10 mouse cellular contexts compared by ENCODE assay signal in genomic region chr17:29796787-29797186, GRCm38 (mm10).
DNase-seq lines count a peak whose midpoint lies in the region; ATAC-seq and TF ChIP-seq lines count a peak whose summit lies in the region.
"Had no signal": no experiment of that assay in that cellular context is flagged by ENCODE, and none has a peak within 500 bp of the region (broad histone marks: within the 10 kb centered on the region; RNA-seq: fewer than 3 reads in every experiment).

No protein-coding gene starts in this region.

- POLR2A ChIA-PET in Patski (lab: Charles Lee), result no interaction called here

- peaks cover 23% of the 10 kb centered on the region for H3K4me1 ChIP-seq in heart, embryonic 12.5 days (replicated peaks)
- H3K4me1 ChIP-seq in heart, embryonic 11.5 days (ENCODE audit: control insufficient read depth, insufficient read depth, low read length), result peaks cover 6% of the 10 kb centered on the region
- no peaks in the 10 kb centered on the region for H3K4me1 ChIP-seq in lung, postnatal 0 days (ENCODE audit: insufficient read depth, low read depth, low read length)
- H3K4me1 ChIP-seq in midbrain, embryonic 15.5 days, result peaks cover 41% of the 10 kb centered on the region

- no peak for DNase-seq in lung, postnatal 0 days (ENCODE audit: low spot score)
- DNase-seq in lung, postnatal 10 days, result no peak
- DNase-seq in Patski (ENCODE audit: low read depth, low spot score), result no peak
- no peak for DNase-seq in yolk sac, embryonic 10.5 days (ENCODE audit: low spot score)
- DNase-seq in left cerebral cortex, adult 9 months (ENCODE audit: low spot score in 2 of 2), result no peak

- H3K4me2 ChIP-seq in heart, embryonic 12.5 days, result peak overlapping the region; percentile 1; the same call in 1 of the 2 replicates
- H3K4me2 ChIP-seq in heart, embryonic 11.5 days, result no peak overlapping the region
- H3K4me2 ChIP-seq in lung, postnatal 0 days (replicated peaks; ENCODE audit: low read depth, low read length), result no peak overlapping the region
- no peak overlapping the region for H3K4me2 ChIP-seq in midbrain, embryonic 15.5 days
- H3K4me2 ChIP-seq: intestine, embryonic 15.5 days; liver, embryonic 13.5 days had no signal

- H3K9me3 ChIP-seq in heart, embryonic 12.5 days (replicated peaks), result no peaks in the 10 kb centered on the region
- H3K9me3 ChIP-seq in heart, embryonic 11.5 days (replicated peaks; ENCODE audit: control insufficient read depth, low read length), result no peaks in the 10 kb centered on the region
- H3K9me3 ChIP-seq in lung, postnatal 0 days (ENCODE audit: low read length), result no peaks in the 10 kb centered on the region
- H3K9me3 ChIP-seq in midbrain, embryonic 15.5 days, result no peaks in the 10 kb centered on the region
- H3K9me3 ChIP-seq: intestine, embryonic 15.5 days; liver, embryonic 13.5 days had no signal

- no peak for TF ChIP-seq EP300 in lung, postnatal 0 days (IDR thresholded peaks at IDR 0.05)

- no peak overlapping the region for H3K27ac ChIP-seq in heart, embryonic 12.5 days (ENCODE audit: poor library complexity, severe bottlenecking)
- no peak overlapping the region for H3K27ac ChIP-seq in heart, embryonic 11.5 days (ENCODE audit: low read depth, low read length)
- no peak overlapping the region for H3K27ac ChIP-seq in lung, postnatal 0 days (ENCODE audit: low read length)
- peak overlapping the region; percentile 93 for H3K27ac ChIP-seq in midbrain, embryonic 15.5 days
- H3K27ac ChIP-seq: intestine, embryonic 15.5 days; liver, embryonic 13.5 days had no signal

- H3K4me3 ChIP-seq in heart, embryonic 12.5 days, result no peak overlapping the region
- H3K4me3 ChIP-seq in heart, embryonic 11.5 days (ENCODE audit: low read depth, low read length), result no peak overlapping the region
- H3K4me3 ChIP-seq in lung, postnatal 0 days (ENCODE audit: low read depth, low read length), result no peak overlapping the region
- H3K4me3 ChIP-seq in midbrain, embryonic 15.5 days, result no peak overlapping the region
- H3K4me3 ChIP-seq: intestine, embryonic 15.5 days; liver, embryonic 13.5 days had no signal

- in situ Hi-C loops in Patski (cut with MboI; ENCODE audit: low pct_unique_long_range_greater_than_20kb), result no loop called here

- 34% methylated on average over 9 of the region's 9 CpGs for WGBS in heart, embryonic 12.5 days
- WGBS in heart, embryonic 11.5 days (ENCODE audit: insufficient replicate concordance), result 26% methylated on average over 9 of the region's 9 CpGs
- WGBS in lung, postnatal 0 days, result 35% methylated on average over 9 of the region's 9 CpGs
- WGBS in midbrain, embryonic 15.5 days, result 55% methylated on average over 9 of the region's 9 CpGs

- no peak overlapping the region for H3K9ac ChIP-seq in heart, embryonic 12.5 days
- no peak overlapping the region for H3K9ac ChIP-seq in heart, embryonic 11.5 days (ENCODE audit: low read depth, low read length)
- H3K9ac ChIP-seq in lung, postnatal 0 days (replicated peaks; ENCODE audit: low read depth), result no peak overlapping the region
- H3K9ac ChIP-seq in midbrain, embryonic 15.5 days, result no peak overlapping the region
- H3K9ac ChIP-seq: intestine, embryonic 15.5 days; liver, embryonic 13.5 days had no signal

- CTCF ChIA-PET in Patski (lab: Charles Lee), result interaction anchor here (1.5 kb wide), 1 partner anchor 58 kb away, joined by 3 read pairs; no protein-coding TSS in a partner anchor

- H3K27me3 ChIP-seq in heart, embryonic 12.5 days (replicated peaks), result peaks cover 54% of the 10 kb centered on the region
- H3K27me3 ChIP-seq in heart, embryonic 11.5 days (ENCODE audit: control insufficient read depth, insufficient read depth, low read length), result peaks cover 21% of the 10 kb centered on the region
- no peaks in the 10 kb centered on the region for H3K27me3 ChIP-seq in lung, postnatal 0 days (replicated peaks; ENCODE audit: insufficient read depth, low read length)
- peaks cover 4% of the 10 kb centered on the region for H3K27me3 ChIP-seq in Patski
- H3K27me3 ChIP-seq in midbrain, embryonic 15.5 days (replicated peaks), result no peaks in the 10 kb centered on the region

- no peaks in the 10 kb centered on the region for H3K36me3 ChIP-seq in heart, embryonic 12.5 days
- H3K36me3 ChIP-seq in heart, embryonic 11.5 days (ENCODE audit: control insufficient read depth, insufficient read depth, low read length), result no peaks in the 10 kb centered on the region
- no peaks in the 10 kb centered on the region for H3K36me3 ChIP-seq in lung, postnatal 0 days (ENCODE audit: insufficient read depth, low read length)
- H3K36me3 ChIP-seq in midbrain, embryonic 15.5 days (replicated peaks), result no peaks in the 10 kb centered on the region
- H3K36me3 ChIP-seq: intestine, embryonic 15.5 days; liver, embryonic 13.5 days had no signal

- TF ChIP-seq CTCF in lung, postnatal 0 days (IDR thresholded peaks at IDR 0.05), result peak; percentile 49
- peak; percentile 17 for TF ChIP-seq CTCF in Patski (IDR thresholded peaks at IDR 0.05)

- ATAC-seq in heart, embryonic 12.5 days (ENCODE audit: insufficient number of reproducible peaks, low FRiP score), result no peak
- ATAC-seq in heart, embryonic 11.5 days (replicated peaks; ENCODE audit: insufficient number of reproducible peaks, low FRiP score, low TSS enrichment), result no peak
- ATAC-seq in lung, postnatal 0 days, result no peak
- no peak for ATAC-seq in Patski
- no peak for ATAC-seq in midbrain, embryonic 15.5 days (replicated peaks)
- ATAC-seq: intestine, embryonic 15.5 days had no signal
